Mouse (Mus musculus) liver, postnatal 0 days (tissue): ENCODE measurements around the gene Mpv17l2. TPM values are rescaled to one million over a fixed set of nuclear protein-coding genes. Genes with fewer than 3 reads are reported as not detected.

ENCODE experiments used
- ATAC-seq: fragments of 200-750 bp; cut with Nextera tagmentation; 2 replicates; pipeline ENCODE4 v1.8.0; 2017; ENCODE audit warnings: mild to moderate bottlenecking, moderate library complexity
- DNase-seq: peaks from one replicate; pipeline ENCODE4 v3.0.0-alpha.2; 2016
- H3K27ac ChIP-seq: fragments of 300-500 bp; sonication (generic); 2 replicates; pipeline ENCODE4 v1.5.1; 2014; ENCODE audit warnings: antibody characterized with exemption, moderate library complexity, mild to moderate bottlenecking, low read depth
- H3K27me3 ChIP-seq: fragments of 300-500 bp; sonication (generic); 2 replicates; pipeline ENCODE4 v1.6.1; 2014; ENCODE audit warnings: low read length, control low read depth, mixed read lengths; ENCODE audit not compliant: insufficient read depth
- H3K36me3 ChIP-seq: fragments of 300-500 bp; sonication (generic); replicated peaks from 2 replicates; pipeline ENCODE4 v1.6.1; 2014; ENCODE audit warnings: mild to moderate bottlenecking, control low read depth, low read length, moderate library complexity, mixed read lengths; ENCODE audit not compliant: insufficient read depth
- H3K4me1 ChIP-seq: fragments of 300-500 bp; sonication (generic); 2 replicates; pipeline ENCODE4 v1.6.1; 2014; ENCODE audit warnings: antibody characterized with exemption, mild to moderate bottlenecking, control low read depth; ENCODE audit not compliant: insufficient read depth
- H3K4me2 ChIP-seq: fragments of 300-500 bp; sonication (generic); 2 replicates; pipeline ENCODE4 v1.6.1; 2014; ENCODE audit warnings: low read depth, mild to moderate bottlenecking, low read length, moderate library complexity, mixed read lengths
- H3K4me3 ChIP-seq: fragments of 300-500 bp; sonication (generic); 2 replicates; pipeline ENCODE4 v1.5.1; 2014; ENCODE audit warnings: low read depth, low read length
- H3K9ac ChIP-seq: fragments of 300-500 bp; sonication (generic); replicated peaks from 2 replicates; pipeline ENCODE4 v1.6.1; 2014; ENCODE audit warnings: mild to moderate bottlenecking, moderate library complexity
- H3K9me3 ChIP-seq: fragments of 300-500 bp; sonication (generic); 2 replicates; pipeline ENCODE4 v1.6.1; 2016; ENCODE audit warnings: mild to moderate bottlenecking, control low read depth, low read length, mixed read lengths
- CTCF ChIP-seq: sonication (generic); IDR thresholded peaks from 2 replicates; pipeline ENCODE4 v1.5.1; 2016; ENCODE audit warnings: antibody characterized with exemption, low read depth
- EP300 ChIP-seq: IDR thresholded peaks from 2 replicates; pipeline ENCODE4 v1.6.1; 2016; ENCODE audit warnings: antibody characterized with exemption, low read depth, mild to moderate bottlenecking
- WGBS: fragments of 180-500 bp; shearing (Covaris S2); extraction: QIAGEN DNeasy Blood & Tissue Kit; methylation state at CpG from one replicate; pipeline ENCODE4 v1.1.7; 2014; ENCODE audit not compliant: insufficient replicate concordance; 5-methylcytosine and 5-hydroxymethylcytosine counted together
- microRNA-seq: library from miRNA; unstranded; fragments of <30 nt; microRNA quantifications from one replicate; pipeline ENCODE4, GENCODE M21; 2016
- polyA plus RNA-seq: library from polyadenylated mRNA; unstranded; fragments of >200 nt; fragmentation: Nextera tagmentation; extraction: Ambion mirVana; gene quantifications from 2 replicates; pipeline ENCODE4 v1.2.1, GENCODE M21; 2015

The Mpv17l2 gene
- polyA plus RNA-seq, 1 experiment from 2014 or later, result 36.3 TPM

DNA sequence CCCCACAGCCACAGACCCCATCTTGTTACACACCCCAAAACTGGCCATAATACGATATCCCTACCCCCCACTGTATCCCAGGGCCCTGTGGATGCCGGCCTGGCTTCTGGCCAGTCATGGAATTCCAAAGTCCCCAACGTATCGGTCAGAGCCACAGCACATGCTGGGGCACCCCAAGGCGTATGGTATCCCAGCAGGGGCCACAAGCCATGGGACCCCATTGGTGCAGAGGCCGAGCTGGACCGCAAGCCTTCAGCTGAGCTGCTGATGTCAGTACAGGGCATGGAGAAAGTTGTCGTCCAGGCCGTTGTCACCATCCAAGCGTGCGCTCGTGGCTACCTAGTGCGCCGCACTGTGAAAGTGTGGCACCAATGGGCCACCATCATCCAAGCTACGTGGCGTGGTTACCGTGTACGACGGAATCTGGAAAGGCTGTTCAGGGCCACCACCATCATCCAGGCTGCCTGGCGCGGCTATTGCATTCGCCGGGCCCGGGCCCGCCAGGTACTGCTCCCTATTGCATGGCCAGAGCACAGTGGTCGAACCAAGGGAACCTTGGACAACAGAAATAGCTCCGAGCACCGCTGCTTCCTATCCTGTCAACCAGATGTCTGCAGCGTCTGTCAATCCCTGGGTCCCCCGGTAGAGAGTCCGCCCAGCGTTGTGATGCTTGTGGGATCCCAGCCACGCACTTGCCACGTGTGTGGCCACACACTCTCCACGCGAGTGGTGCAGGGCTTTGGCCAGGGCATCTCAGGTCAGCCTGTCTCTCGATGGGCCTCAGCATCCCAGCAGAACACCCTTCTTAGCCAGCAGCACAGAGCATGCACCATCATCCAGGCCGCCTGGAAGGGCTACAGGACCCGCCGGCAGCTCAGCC lies 44.0 kb downstream of the Mpv17l2 start:
- Histone ChIP-seq H3K27me3 (no peaks in the 10 kb centered on the region), H3K4me1 (peaks cover 10% of the 10 kb centered on the region; the same call in 1 of the 2 replicates), H3K27ac (no peak overlapping the region), H3K9ac (no peak overlapping the region), H3K4me2 (no peak overlapping the region), H3K36me3 (no peaks in the 10 kb centered on the region), H3K4me3 (no peak overlapping the region), H3K9me3 (no peaks in the 10 kb centered on the region)
- TF ChIP-seq EP300 (no peak), CTCF (no peak)
- 79% methylated on average over 40 of the region's 40 CpGs for WGBS
- DNase-seq, result no peak
- no peak for ATAC-seq

GRCm38 (mm10) chr8:70715086-70715485 lies 45.7 kb downstream of the Mpv17l2 start:
- Histone ChIP-seq H3K4me1 (peaks cover 8% of the 10 kb centered on the region; the same call in 1 of the 2 replicates), H3K36me3 (no peaks in the 10 kb centered on the region), H3K4me2 (no peak overlapping the region), H3K9me3 (no peaks in the 10 kb centered on the region), H3K27ac (no peak overlapping the region), H3K9ac (no peak overlapping the region), H3K27me3 (no peaks in the 10 kb centered on the region), H3K4me3 (no peak overlapping the region)
- WGBS, result 52% methylated on average over 2 of the region's 2 CpGs
- TF ChIP-seq EP300, result no peak
- ATAC-seq (no peak), DNase-seq (no peak)

DNA sequence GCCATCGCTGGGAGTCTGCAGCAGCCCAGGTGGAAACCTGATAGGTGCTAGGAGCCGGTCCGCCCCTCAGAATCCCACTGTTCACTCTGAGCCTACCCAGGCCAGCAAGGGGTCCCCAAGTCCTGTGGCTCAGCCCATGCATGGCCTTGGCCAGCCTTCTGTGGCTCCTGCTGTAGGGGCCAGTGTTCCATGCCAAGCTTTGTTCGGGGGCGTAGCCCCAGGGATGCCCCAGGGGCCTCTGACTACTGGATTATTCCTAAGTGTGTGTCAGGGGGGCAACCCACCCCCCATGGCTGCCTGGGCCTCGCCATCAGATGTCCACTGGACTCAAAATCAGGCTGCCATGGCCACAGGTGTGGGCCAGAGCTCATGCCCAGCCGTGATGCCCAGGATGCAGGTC lies 46.8 kb downstream of the Mpv17l2 start:
- H3K27me3 ChIP-seq, result no peaks in the 10 kb centered on the region
- H3K4me2 ChIP-seq, result no peak overlapping the region
- TF ChIP-seq EP300, result no peak
- no peak for TF ChIP-seq CTCF
- ATAC-seq (no peak), DNase-seq (no peak)
- H3K9me3 ChIP-seq, result no peaks in the 10 kb centered on the region
- 82% methylated on average over 7 of the region's 7 CpGs for WGBS
- no peaks in the 10 kb centered on the region for H3K36me3 ChIP-seq
- H3K9ac ChIP-seq, result no peak overlapping the region
- no peak overlapping the region for H3K27ac ChIP-seq
- H3K4me1 ChIP-seq, result peaks cover 4% of the 10 kb centered on the region; the same call in 1 of the 2 replicates
- H3K4me3 ChIP-seq, result no peak overlapping the region

DNA sequence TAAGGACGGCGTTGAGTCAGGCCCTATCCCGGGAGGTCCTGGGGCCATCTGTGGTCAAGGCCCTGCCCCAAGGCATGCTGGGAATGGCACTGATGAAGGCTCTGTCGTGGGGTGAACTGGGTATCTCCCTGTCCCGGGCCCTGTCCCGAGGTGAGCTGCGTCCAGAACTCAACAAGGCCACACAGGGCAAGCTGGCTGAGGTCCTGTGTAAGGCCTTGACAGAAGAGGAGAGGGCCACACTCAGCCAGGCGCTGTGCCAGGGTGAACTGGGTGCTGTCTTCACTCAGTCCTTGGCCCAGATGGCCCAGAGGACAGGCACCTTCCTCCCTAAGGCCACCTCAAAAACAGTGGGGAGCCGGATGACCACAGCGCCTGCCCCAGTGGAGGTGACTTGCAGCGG lies 49.7 kb downstream of the Mpv17l2 start:
- no peak for DNase-seq

GRCm38 (mm10) chr8:70710296-70710695 lies 50.5 kb downstream of the Mpv17l2 start:
- Histone ChIP-seq H3K9ac (no peak overlapping the region), H3K27ac (no peak overlapping the region), H3K27me3 (no peaks in the 10 kb centered on the region), H3K4me1 (no peaks in the 10 kb centered on the region), H3K4me2 (no peak overlapping the region), H3K9me3 (no peaks in the 10 kb centered on the region), H3K4me3 (no peak overlapping the region), H3K36me3 (no peaks in the 10 kb centered on the region)
- WGBS, result 100% methylated on average over 1 of the region's 1 CpGs
- no peak for DNase-seq
- no peak for ATAC-seq
- TF ChIP-seq CTCF (no peak), EP300 (no peak)

More for the DNA sequence above, 49.7 kb downstream of the Mpv17l2 start:
- Histone ChIP-seq H3K4me1 (no peaks in the 10 kb centered on the region), H3K9me3 (no peaks in the 10 kb centered on the region), H3K9ac (no peak overlapping the region), H3K27me3 (no peaks in the 10 kb centered on the region), H3K36me3 (no peaks in the 10 kb centered on the region), H3K4me2 (no peak overlapping the region), H3K4me3 (no peak overlapping the region), H3K27ac (no peak overlapping the region)
- WGBS, result 79% methylated on average over 11 of the region's 11 CpGs
- no peak for ATAC-seq
- TF ChIP-seq CTCF, result no peak
- no peak for TF ChIP-seq EP300

- Histone ChIP-seq H3K4me1 (no peaks in the 10 kb centered on the region), H3K36me3 (no peaks in the 10 kb centered on the region), H3K9ac (no peak overlapping the region), H3K4me3 (no peak overlapping the region), H3K27me3 (no peaks in the 10 kb centered on the region), H3K27ac (no peak overlapping the region), H3K4me2 (no peak overlapping the region), H3K9me3 (no peaks in the 10 kb centered on the region)
- TF ChIP-seq CTCF, result no peak
- no peak for TF ChIP-seq EP300
- DNase-seq, result no peak
- no peak for ATAC-seq
- 78% methylated on average over 9 of the region's 9 CpGs for WGBS
Observed at GRCm38 (mm10) chr8:70709794-70710193, 51.0 kb downstream of the Mpv17l2 start.

Small RNA genes lying within 50 kb of the gene (microRNA-seq; reads per million reads assigned to microRNA genes)
- gene Mir7240, result 6.5 reads per million, percentile 12 among the genes with 10 or more reads in this experiment

Other genes with a start within 250 kb of the Mpv17l2 start
- 141 TPM in 2 replicates for gene Fkbp8, start 233.2 kb downstream of the Mpv17l2 start, polyA plus RNA-seq
- gene Kxd1, start 233.0 kb downstream of the Mpv17l2 start, polyA plus RNA-seq, result 43.1 and 43.3 TPM in 2 replicates
- gene Ell, start 221.5 kb downstream of the Mpv17l2 start, polyA plus RNA-seq, result 9.5 and 9.7 TPM in 2 replicates
- gene Isyna1, start 166.6 kb downstream of the Mpv17l2 start, polyA plus RNA-seq, result 18.8 and 21.6 TPM in 2 replicates
- 32.5 and 35.4 TPM in 2 replicates for gene Ssbp4, start 152.1 kb downstream of the Mpv17l2 start, polyA plus RNA-seq
- 9.8 and 10.4 TPM in 2 replicates for gene Lrrc25, start 144.8 kb downstream of the Mpv17l2 start, polyA plus RNA-seq
- 2.1 and 2.3 TPM in 2 replicates for gene Gdf15, start 128.5 kb downstream of the Mpv17l2 start, polyA plus RNA-seq
- gene Pgpep1, start 100.6 kb downstream of the Mpv17l2 start, polyA plus RNA-seq, result 31.0 and 32.2 TPM in 2 replicates
- gene Lsm4, start 87.7 kb downstream of the Mpv17l2 start, polyA plus RNA-seq, result 98.5 and 103 TPM in 2 replicates
- 19.6 and 38.4 TPM in 2 replicates for gene Jund, start 62.0 kb downstream of the Mpv17l2 start, polyA plus RNA-seq
- 0.02 TPM in 1 of 2 replicates, not detected in the other for gene Iqcn, start 57.5 kb downstream of the Mpv17l2 start, polyA plus RNA-seq
- gene Gm3336, start 42.4 kb downstream of the Mpv17l2 start, polyA plus RNA-seq, result 0.22 and 0.25 TPM in 2 replicates
- 1.6 and 1.8 TPM in 2 replicates for gene Pde4c, start 37.2 kb downstream of the Mpv17l2 start, polyA plus RNA-seq
- gene Rab3a, start 6.3 kb downstream of the Mpv17l2 start, polyA plus RNA-seq, result 3.2 and 3.3 TPM in 2 replicates
- gene Pik3r2, start 15.8 kb upstream of the Mpv17l2 start, polyA plus RNA-seq, result 8.9 and 9.0 TPM in 2 replicates
- gene Mast3, start 44.1 kb upstream of the Mpv17l2 start, polyA plus RNA-seq, result 5.2 and 6.0 TPM in 2 replicates
- 0.19 and 0.25 TPM in 2 replicates for gene Il12rb1, start 47.5 kb upstream of the Mpv17l2 start, polyA plus RNA-seq
- 6.1 and 6.2 TPM in 2 replicates for gene Arrdc2, start 78.8 kb upstream of the Mpv17l2 start, polyA plus RNA-seq
- gene Kcnn1, start 102.3 kb upstream of the Mpv17l2 start, polyA plus RNA-seq, result 0.19 and 0.45 TPM in 2 replicates
- 34.3 and 37.9 TPM in 2 replicates for gene Ccdc124, start 113.0 kb upstream of the Mpv17l2 start, polyA plus RNA-seq
- not detected in 2 replicates for gene Slc5a5, start 131.8 kb upstream of the Mpv17l2 start, polyA plus RNA-seq
- 2,490 and 2,569 TPM in 2 replicates for gene Rpl18a, start 136.5 kb upstream of the Mpv17l2 start, polyA plus RNA-seq
- gene Map1s, start 145.0 kb upstream of the Mpv17l2 start, polyA plus RNA-seq, result 8.3 and 8.7 TPM in 2 replicates